Mouse (Mus musculus) forebrain, embryonic 14.5 days (tissue): ENCODE results near the gene Cdk17. TPM values are rescaled to one million over a fixed set of nuclear protein-coding genes. Genes with fewer than 3 reads are reported as not detected.
A peak's percentile ranks its signal among the peaks of the same experiment; 100 is the strongest.

Experiments
- ATAC-seq: fragments of 200-750 bp; cut with Nextera tagmentation; 2 replicates; pipeline ENCODE4 v1.8.0; 2017; ENCODE audit warnings: mild to moderate bottlenecking, moderate library complexity
- DNase-seq: peaks from one replicate; pipeline ENCODE4 v3.0.0-alpha.2; 2015; ENCODE audit warnings: low spot score
- H3K27ac ChIP-seq: fragments of 300-500 bp; sonication (generic); 2 replicates; pipeline ENCODE4 v1.5.1; 2014; ENCODE audit warnings: low read depth, mild to moderate bottlenecking, control low read depth, low read length, moderate library complexity
- H3K27me3 ChIP-seq: fragments of 300-500 bp; sonication (generic); replicated peaks from 2 replicates; pipeline ENCODE4 v1.6.1; 2014; ENCODE audit warnings: low read length, control low read depth, mixed read lengths; ENCODE audit not compliant: control insufficient read depth, insufficient read depth
- H3K36me3 ChIP-seq: fragments of 300-500 bp; sonication (generic); 2 replicates; pipeline ENCODE4 v1.6.1; 2014; ENCODE audit warnings: low read length, control low read depth; ENCODE audit not compliant: control insufficient read depth, insufficient read depth
- H3K4me1 ChIP-seq: fragments of 300-500 bp; sonication (generic); 2 replicates; pipeline ENCODE4 v1.6.1; 2014; ENCODE audit warnings: antibody characterized with exemption, low read length, control low read depth; ENCODE audit not compliant: control insufficient read depth, insufficient read depth
- H3K4me2 ChIP-seq: fragments of 300-500 bp; sonication (generic); 2 replicates; pipeline ENCODE4 v1.6.1; 2014; ENCODE audit warnings: mild to moderate bottlenecking, control low read depth, low read length
- H3K4me3 ChIP-seq: fragments of 300-500 bp; sonication (generic); 2 replicates; pipeline ENCODE4 v1.5.1; 2014; ENCODE audit warnings: low read depth, low read length, control low read depth
- H3K9ac ChIP-seq: fragments of 300-500 bp; sonication (generic); 2 replicates; pipeline ENCODE4 v1.6.1; 2014; ENCODE audit warnings: mild to moderate bottlenecking, low read length, control low read depth, moderate library complexity
- H3K9me3 ChIP-seq: fragments of 300-500 bp; sonication (generic); replicated peaks from 2 replicates; pipeline ENCODE4 v1.6.1; 2016; ENCODE audit warnings: low read length, control low read depth, mixed read lengths; ENCODE audit not compliant: control insufficient read depth
- WGBS: fragments of 180-500 bp; shearing (Covaris S2); extraction: QIAGEN DNeasy Blood & Tissue Kit; methylation state at CpG from one replicate; pipeline ENCODE4 v1.1.7; 2014; 5-methylcytosine and 5-hydroxymethylcytosine counted together
- polyA plus RNA-seq: library from polyadenylated mRNA; unstranded; fragments of >200 nt; fragmentation: Nextera tagmentation; extraction: Ambion mirVana; gene quantifications from 2 replicates; pipeline ENCODE4 v1.2.1, GENCODE M21; 2014

Gene Cdk17
- polyA plus RNA-seq, 1 experiment from 2014 or later: 52.5 TPM

DNA sequence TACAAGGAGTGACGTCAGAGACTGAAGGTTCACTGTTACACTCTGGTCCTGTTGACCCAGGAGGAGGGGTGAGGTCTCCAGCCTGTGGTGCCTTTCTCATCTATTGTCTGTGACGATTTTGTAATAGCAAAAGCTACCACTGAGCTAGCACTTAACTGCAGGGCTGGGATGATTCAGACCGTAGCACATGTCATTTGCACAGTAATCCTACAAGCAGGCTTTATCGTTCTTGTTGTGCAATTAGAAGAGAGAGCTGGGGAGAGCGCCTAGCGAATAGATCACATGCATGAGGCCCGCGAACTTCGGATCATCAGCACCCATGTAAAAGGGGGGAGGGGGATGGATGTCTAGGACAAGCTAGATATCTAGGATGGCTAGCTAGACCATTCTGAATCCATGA lies 105.2 kb downstream of the Cdk17 start:
- Histone ChIP-seq H3K27ac (no peak overlapping the region), H3K9ac (no peak overlapping the region), H3K4me1 (peaks cover 38% of the 10 kb centered on the region), H3K27me3 (no peaks in the 10 kb centered on the region), H3K9me3 (no peaks in the 10 kb centered on the region), H3K4me3 (no peak overlapping the region), H3K36me3 (no peaks in the 10 kb centered on the region), H3K4me2 (no peak overlapping the region)
- DNase-seq (no peak), ATAC-seq (no peak)
- 88% methylated on average over 9 of the region's 9 CpGs for WGBS

DNA sequence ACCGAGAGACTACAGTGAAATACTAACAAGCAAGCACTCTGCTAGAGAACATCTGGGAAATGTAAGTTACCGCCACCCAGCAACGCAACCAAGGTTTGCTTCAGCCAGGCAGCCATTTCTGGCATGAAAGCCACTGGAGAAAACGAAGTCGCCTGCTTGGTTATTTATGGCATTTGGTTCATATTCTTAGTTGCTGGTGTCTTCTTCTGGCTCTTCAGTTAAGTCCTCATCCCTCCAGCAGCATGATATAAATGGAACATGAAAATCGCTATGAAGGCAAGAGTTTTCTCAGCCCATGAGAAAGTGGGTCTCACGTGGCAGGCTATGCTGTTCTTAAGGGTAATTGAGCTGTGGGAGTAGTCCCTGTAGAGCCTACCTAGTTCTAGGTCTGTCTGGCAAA lies 105.8 kb downstream of the Cdk17 start:
- ATAC-seq (no peak), DNase-seq (no peak)
- Histone ChIP-seq H3K36me3 (no peaks in the 10 kb centered on the region), H3K4me2 (no peak overlapping the region), H3K4me1 (peaks cover 32% of the 10 kb centered on the region), H3K27me3 (no peaks in the 10 kb centered on the region), H3K9me3 (no peaks in the 10 kb centered on the region), H3K27ac (no peak overlapping the region), H3K9ac (no peak overlapping the region), H3K4me3 (no peak overlapping the region)
- WGBS: 96% methylated on average over 7 of the region's 7 CpGs

DNA sequence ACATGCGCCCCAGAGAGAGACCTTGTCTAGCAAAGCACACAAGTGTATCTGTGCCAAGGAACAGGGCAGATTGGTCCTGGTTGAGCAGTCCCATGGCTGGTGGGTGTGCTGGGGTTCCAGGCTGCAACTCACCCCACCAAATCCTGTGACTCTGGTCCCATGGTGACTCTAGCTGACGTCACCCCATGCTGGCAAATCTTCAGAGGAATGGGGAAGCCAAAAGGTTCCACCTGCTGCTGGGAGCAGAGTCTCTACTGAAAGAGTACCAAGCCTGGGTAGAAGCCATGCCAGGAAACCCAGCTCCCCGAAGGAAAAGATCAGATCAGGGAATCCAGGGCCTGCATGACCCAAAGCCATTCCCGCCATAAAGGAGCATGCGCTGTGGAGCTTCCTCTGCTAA lies 106.8 kb downstream of the Cdk17 start:
- Histone ChIP-seq H3K9ac (no peak overlapping the region), H3K9me3 (no peaks in the 10 kb centered on the region), H3K27me3 (no peaks in the 10 kb centered on the region), H3K36me3 (no peaks in the 10 kb centered on the region), H3K27ac (no peak overlapping the region), H3K4me3 (no peak overlapping the region), H3K4me2 (no peak overlapping the region), H3K4me1 (peaks cover 22% of the 10 kb centered on the region)
- DNase-seq (no peak), ATAC-seq (no peak)
- 92% methylated on average over 5 of the region's 5 CpGs for WGBS

DNA sequence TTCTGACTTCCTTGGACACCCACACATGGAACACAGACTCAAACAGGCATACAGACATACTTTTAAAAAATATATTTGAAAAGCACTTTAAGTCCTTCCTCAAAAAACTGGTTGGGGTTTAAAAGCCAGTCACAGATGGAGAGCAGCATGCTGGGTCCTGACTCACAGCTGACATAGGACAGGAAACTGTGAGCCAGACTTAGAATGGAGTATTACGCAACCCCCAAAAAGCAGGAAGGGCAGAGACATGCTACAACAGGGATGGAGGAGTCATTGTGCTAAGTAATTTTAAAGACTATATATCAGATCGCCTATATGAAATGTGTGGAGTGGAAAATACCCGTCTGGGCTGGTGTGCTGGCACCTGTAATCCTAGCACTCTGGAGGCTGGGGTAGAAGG lies 107.7 kb downstream of the Cdk17 start:
- Histone ChIP-seq H3K9ac (no peak overlapping the region), H3K27ac (no peak overlapping the region), H3K4me2 (no peak overlapping the region), H3K4me3 (no peak overlapping the region), H3K36me3 (no peaks in the 10 kb centered on the region), H3K4me1 (peaks cover 16% of the 10 kb centered on the region), H3K9me3 (no peaks in the 10 kb centered on the region), H3K27me3 (no peaks in the 10 kb centered on the region)
- 95% methylated on average over 3 of the region's 3 CpGs for WGBS
- ATAC-seq (no peak), DNase-seq (no peak)

DNA sequence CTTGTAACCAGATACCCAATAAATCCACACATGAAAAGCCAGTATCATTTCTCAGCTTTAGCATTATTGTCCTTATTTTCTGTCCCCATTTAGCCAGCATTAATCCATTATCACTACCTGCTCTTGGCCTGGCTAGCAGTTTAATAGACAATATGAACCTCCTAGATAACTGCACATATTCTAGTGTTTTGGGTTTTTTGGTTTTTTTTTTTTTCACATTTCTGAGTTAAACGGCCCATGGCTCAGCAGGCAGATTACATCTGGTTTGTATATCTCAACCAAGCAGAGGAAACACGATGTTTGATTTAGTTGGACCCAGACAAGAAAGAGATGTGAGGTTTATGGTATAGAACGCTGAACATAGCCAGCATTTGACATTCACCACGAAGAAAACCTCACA lies 109.1 kb downstream of the Cdk17 start:
- Histone ChIP-seq H3K36me3 (no peaks in the 10 kb centered on the region), H3K9me3 (no peaks in the 10 kb centered on the region), H3K4me3 (no peak overlapping the region), H3K9ac (no peak overlapping the region), H3K27ac (no peak overlapping the region), H3K4me2 (no peak overlapping the region), H3K4me1 (peaks cover 8% of the 10 kb centered on the region; the same call in 1 of the 2 replicates), H3K27me3 (no peaks in the 10 kb centered on the region)
- ATAC-seq (no peak), DNase-seq (no peak)
- 80% methylated on average over 4 of the region's 4 CpGs for WGBS

DNA sequence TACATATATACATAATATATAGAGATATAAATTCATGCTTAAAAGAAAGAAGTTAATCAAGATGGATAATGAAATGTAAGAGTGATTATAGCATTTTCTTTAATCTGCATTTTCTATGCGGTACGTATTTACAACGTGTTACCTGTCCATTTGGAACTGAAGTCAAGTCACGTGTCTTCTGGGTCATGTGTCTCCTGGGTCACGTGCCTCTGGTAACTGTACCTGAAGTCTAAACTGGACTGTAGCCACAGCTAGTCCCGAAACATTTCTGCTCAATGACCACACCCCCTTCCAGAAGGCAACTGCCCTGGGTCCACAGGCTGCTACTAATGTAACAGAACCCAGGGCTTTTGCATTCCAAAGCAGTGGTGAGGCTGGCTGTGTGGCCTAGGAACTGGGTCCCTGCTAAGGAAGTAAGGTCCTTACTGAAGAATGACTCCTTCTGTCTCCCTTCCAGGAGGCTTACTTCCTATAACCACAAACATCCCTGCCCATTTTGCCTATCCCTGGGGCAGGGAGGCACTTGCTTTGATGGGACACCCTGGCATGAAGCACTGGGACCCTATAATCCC lies 110.3 kb downstream of the Cdk17 start:
- no peak overlapping the region for H3K9ac ChIP-seq
- H3K27me3 ChIP-seq: no peaks in the 10 kb centered on the region
- 96% methylated on average over 6 of the region's 6 CpGs for whole genome bisulfite sequencing
- ATAC-seq: no peak
- no peaks in the 10 kb centered on the region for H3K36me3 ChIP-seq
- no peak overlapping the region for H3K4me3 ChIP-seq
- no peak overlapping the region for H3K27ac ChIP-seq
- H3K9me3 ChIP-seq: no peaks in the 10 kb centered on the region
- H3K4me2 ChIP-seq: no peak overlapping the region
- no peak for DNase-seq
- peaks cover 19% of the 10 kb centered on the region for H3K4me1 ChIP-seq

DNA sequence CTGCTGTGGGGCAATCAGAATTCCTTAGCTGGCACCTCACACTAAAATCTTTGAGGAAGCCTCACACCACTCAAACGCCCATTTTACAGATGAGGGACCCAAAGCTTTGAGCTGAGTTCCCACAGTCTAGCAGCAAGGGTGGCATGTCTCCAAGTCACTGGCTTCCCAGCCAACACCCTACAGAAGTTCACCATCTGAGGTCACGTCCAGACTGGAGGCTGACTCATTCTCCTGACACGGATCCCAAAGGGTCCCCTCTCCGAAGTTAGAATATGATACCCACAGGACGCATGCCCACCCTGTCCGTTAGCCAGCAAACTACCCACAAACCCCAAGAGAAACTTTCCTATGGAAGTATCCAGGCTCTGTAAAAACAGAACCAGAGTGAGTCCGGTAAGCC lies 111.2 kb downstream of the Cdk17 start:
- Histone ChIP-seq H3K36me3 (no peaks in the 10 kb centered on the region), H3K9me3 (no peaks in the 10 kb centered on the region), H3K9ac (no peak overlapping the region), H3K4me3 (no peak overlapping the region), H3K4me2 (no peak overlapping the region), H3K27me3 (no peaks in the 10 kb centered on the region), H3K27ac (no peak overlapping the region), H3K4me1 (peaks cover 27% of the 10 kb centered on the region)
- 90% methylated on average over 7 of the region's 7 CpGs for WGBS
- no peak for ATAC-seq
- no peak for DNase-seq

DNA sequence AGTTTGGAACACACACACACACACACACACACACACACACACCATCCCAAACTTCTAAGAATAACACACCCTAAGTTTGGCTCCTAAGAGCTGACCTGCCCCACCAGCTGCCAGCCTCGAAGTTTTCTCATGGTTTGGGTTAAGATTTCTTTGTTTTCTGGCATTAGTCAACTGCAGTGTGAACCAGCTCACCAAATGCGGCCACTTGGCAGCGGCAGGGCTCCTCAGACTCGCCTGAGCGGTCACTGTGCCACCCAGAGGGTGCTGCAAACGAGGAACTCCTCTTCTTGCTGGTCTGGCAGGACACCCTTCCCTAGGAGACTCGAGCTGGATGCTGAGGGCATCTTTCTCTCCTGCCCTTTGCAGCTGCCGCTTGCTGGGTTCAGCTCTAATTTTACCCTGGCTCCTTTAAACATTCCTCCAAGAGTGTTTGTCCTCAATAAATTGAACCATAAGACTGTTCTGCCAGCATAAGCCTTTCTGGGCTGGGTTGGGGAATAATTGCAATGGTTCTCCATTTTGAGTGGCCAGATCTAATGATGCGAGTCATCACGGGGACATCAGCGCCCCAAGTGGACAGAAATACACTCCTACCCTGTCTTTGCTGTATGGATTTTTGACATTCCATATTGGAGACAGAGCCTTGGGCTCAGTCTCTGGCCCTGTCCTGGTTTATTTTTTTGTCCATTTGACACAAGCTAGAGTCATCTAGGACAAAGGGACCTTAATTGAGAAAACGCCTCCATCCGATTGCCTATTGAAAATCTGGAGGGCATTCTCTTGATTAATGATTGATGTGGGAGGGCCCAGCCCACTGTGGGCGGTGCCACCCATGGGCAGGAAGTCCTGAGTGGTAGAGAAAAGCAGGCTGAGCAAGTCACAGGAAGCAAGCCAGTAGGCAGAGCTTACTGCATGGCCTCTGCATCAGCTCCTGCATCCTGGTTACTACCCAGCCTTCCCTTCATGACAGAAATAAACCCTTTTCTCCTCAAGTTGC lies 112.6 kb downstream of the Cdk17 start:
- Histone ChIP-seq H3K9ac (no peak overlapping the region), H3K4me2 (no peak overlapping the region), H3K27me3 (no peaks in the 10 kb centered on the region), H3K36me3 (no peaks in the 10 kb centered on the region), H3K4me1 (peaks cover 32% of the 10 kb centered on the region), H3K27ac (no peak overlapping the region), H3K9me3 (no peaks in the 10 kb centered on the region), H3K4me3 (no peak overlapping the region)
- 71% methylated on average over 14 of the region's 14 CpGs for WGBS
- no peak for DNase-seq
- ATAC-seq: no peak

DNA sequence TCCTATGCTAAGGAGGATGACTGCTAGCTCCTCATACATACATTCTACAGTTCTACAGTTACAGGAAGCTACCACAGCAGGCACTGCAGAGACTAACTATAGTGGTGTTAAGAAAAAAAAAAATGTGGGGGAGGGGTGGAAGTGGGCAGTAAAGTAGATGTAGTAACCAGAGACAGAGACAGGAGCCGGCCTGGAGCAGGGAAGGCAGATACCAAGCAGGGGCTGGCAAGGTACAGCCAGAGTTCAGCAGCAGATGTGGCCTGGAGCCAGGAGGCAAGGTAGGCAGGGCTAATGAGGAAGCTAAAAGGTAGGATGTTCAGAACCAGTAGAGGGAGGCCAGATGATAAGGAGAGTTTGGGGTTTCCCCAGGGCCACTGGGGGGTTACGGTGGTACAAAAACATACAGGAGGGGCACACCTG lies 113.6 kb downstream of the Cdk17 start:
- H3K27me3 ChIP-seq: no peaks in the 10 kb centered on the region
- no peaks in the 10 kb centered on the region for H3K36me3 ChIP-seq
- no peak overlapping the region for H3K9ac ChIP-seq
- H3K4me3 ChIP-seq: no peak overlapping the region
- no peak overlapping the region for H3K4me2 ChIP-seq
- ATAC-seq: no peak
- no peak for DNase-seq
- WGBS: 68% methylated on average over 2 of the region's 2 CpGs
- H3K4me1 ChIP-seq: peaks cover 32% of the 10 kb centered on the region
- H3K9me3 ChIP-seq: no peaks in the 10 kb centered on the region
- H3K27ac ChIP-seq: peak overlapping the region; percentile 91; the same call in 1 of the 2 replicates
